In genomic region chr16:91073163-91073892, GRCm38 (mm10) we compare ENCODE assay signal across 8 mouse cellular contexts. TPM values are rescaled to one million over a fixed set of nuclear protein-coding genes. Genes with fewer than 3 reads are reported as not detected.
DNase-seq lines count a peak whose midpoint lies in the region; ATAC-seq and TF ChIP-seq lines count a peak whose summit lies in the region.

No protein-coding gene starts in this region.

- peak; percentile 92 for ATAC-seq in erythroid progenitor cell, adult 5-6 weeks (replicated peaks; ENCODE audit: low FRiP score, poor library complexity, severe bottlenecking)
- peak; percentile 90 for ATAC-seq in heart, embryonic 12.5 days (ENCODE audit: insufficient number of reproducible peaks, low FRiP score)
- ATAC-seq in kidney, embryonic 16.5 days (ENCODE audit: low FRiP score, low TSS enrichment) = peak; percentile 97
- ATAC-seq in monocyte, adult 5-6 weeks (replicated peaks; ENCODE audit: insufficient number of reproducible peaks, low FRiP score, low TSS enrichment, poor library complexity, severe bottlenecking) = peak; percentile 95

- no peaks in the 10 kb centered on the region for H3K36me3 ChIP-seq in heart, embryonic 12.5 days
- H3K36me3 ChIP-seq in kidney, embryonic 16.5 days (ENCODE audit: insufficient read depth, low read length) = no peaks in the 10 kb centered on the region

- no peak overlapping the region for H3K9ac ChIP-seq in heart, embryonic 12.5 days
- no peak overlapping the region for H3K9ac ChIP-seq in kidney, embryonic 16.5 days (replicated peaks; ENCODE audit: low read length)

- DNase-seq in CD4-positive helper T cell, adult 2 months (ENCODE audit: low read depth, low spot score) = peak; percentile 89
- DNase-seq in brain, embryonic 14.5 days (ENCODE audit: low read depth) = peak; percentile 97
- DNase-seq in liver = peak; percentile 84
- peak; percentile 70 to 73 for DNase-seq in spleen, postnatal 36 days (ENCODE audit: low spot score in 2 of 2)

- WGBS in heart, embryonic 12.5 days = 42% methylated on average over 22 of the region's 24 CpGs
- WGBS in kidney, embryonic 16.5 days = 32% methylated on average over 21 of the region's 24 CpGs

- H3K27ac ChIP-seq in heart, embryonic 12.5 days (ENCODE audit: poor library complexity, severe bottlenecking) = no peak overlapping the region
- H3K27ac ChIP-seq in kidney, embryonic 16.5 days (ENCODE audit: low read length) = no peak overlapping the region

- H3K4me1 ChIP-seq in heart, embryonic 12.5 days (replicated peaks) = peaks cover 8% of the 10 kb centered on the region
- peaks cover 7% of the 10 kb centered on the region; the same call in 1 of the 2 replicates for H3K4me1 ChIP-seq in kidney, embryonic 16.5 days (ENCODE audit: insufficient read depth, low read length)

- peaks cover 3% of the 10 kb centered on the region; the same call in 1 of the 2 replicates for H3K9me3 ChIP-seq in heart, embryonic 12.5 days (replicated peaks)
- peaks cover 3% of the 10 kb centered on the region; the same call in 1 of the 2 replicates for H3K9me3 ChIP-seq in kidney, embryonic 16.5 days (ENCODE audit: low read length)

- peak overlapping the region; percentile 51 for H3K4me2 ChIP-seq in heart, embryonic 12.5 days
- peak overlapping the region; percentile 29; the same call in 1 of the 2 replicates for H3K4me2 ChIP-seq in kidney, embryonic 16.5 days (replicated peaks; ENCODE audit: low read depth, low read length)

- peak; percentile 93 for TF ChIP-seq CTCF in brain, embryonic 14.5 days (IDR thresholded peaks at IDR 0.05; ENCODE audit: borderline replicate concordance, extremely low read depth, insufficient read depth, insufficient read length)

- no peak overlapping the region for H3K4me3 ChIP-seq in heart, embryonic 12.5 days
- H3K4me3 ChIP-seq in kidney, embryonic 16.5 days (ENCODE audit: low read length) = no peak overlapping the region; the same call in 1 of the 2 replicates

- no peak for TF ChIP-seq POLR2A in brain, embryonic 14.5 days (IDR thresholded peaks at IDR 0.05; ENCODE audit: borderline replicate concordance, extremely low read depth, insufficient read depth, insufficient read length, poor library complexity, severe bottlenecking)

- peaks cover 22% of the 10 kb centered on the region for H3K27me3 ChIP-seq in heart, embryonic 12.5 days (replicated peaks)
- H3K27me3 ChIP-seq in kidney, embryonic 16.5 days (ENCODE audit: insufficient read depth, low read length) = no peaks in the 10 kb centered on the region

RNA-seq across cellular contexts. Expression of gene 4932438H23Rik, which starts 21.6 kb away (rescaled TPM):
- 0.63 and 0.87 TPM in 2 replicates for polyA plus RNA-seq in brain, embryonic 14.5 days (2012; rRNA removed)
- total RNA-seq in erythroid progenitor cell, adult 5-6 weeks (2015; ENCODE audit: low replicate concordance) = not detected in 2 replicates
- not detected in 2 replicates for total RNA-seq in erythroid progenitor cell, adult 5-6 weeks (2017; ENCODE audit: low replicate concordance)
- polyA plus RNA-seq in heart, embryonic 12.5 days (2016; fragmentation: Nextera tagmentation; extraction: Ambion mirVana) = 0.17 TPM in 1 of 2 replicates, not detected in the other
- polyA plus RNA-seq in kidney, embryonic 16.5 days (2015; fragmentation: Nextera tagmentation; extraction: Ambion mirVana) = 0.09 TPM in 1 of 2 replicates, not detected in the other
- 2.3 TPM in 1 of 3 replicates, not detected in the others for total RNA-seq in monocyte, adult 5-6 weeks (2017)

RNA-seq across cellular contexts. Expression of gene Paxbp1, which starts 29.0 kb away (rescaled TPM):
- polyA plus RNA-seq in brain, embryonic 14.5 days (2012; rRNA removed) = 148 and 160 TPM in 2 replicates
- total RNA-seq in erythroid progenitor cell, adult 5-6 weeks (2015; ENCODE audit: low replicate concordance) = 147 and 193 TPM in 2 replicates
- 152 and 209 TPM in 2 replicates for total RNA-seq in erythroid progenitor cell, adult 5-6 weeks (2017; ENCODE audit: low replicate concordance)
- polyA plus RNA-seq in heart, embryonic 12.5 days (2016; fragmentation: Nextera tagmentation; extraction: Ambion mirVana) = 52.5 and 55.6 TPM in 2 replicates
- polyA plus RNA-seq in kidney, embryonic 16.5 days (2015; fragmentation: Nextera tagmentation; extraction: Ambion mirVana) = 51.4 and 54.5 TPM in 2 replicates
- total RNA-seq in monocyte, adult 5-6 weeks (2017) = 135 to 183 TPM (median 160 TPM) in 3 replicates
